Mouse (Mus musculus) left cerebral cortex, adult 2 months (tissue): ENCODE measurements around the gene Fut2. TPM values are rescaled to one million over a fixed set of nuclear protein-coding genes. Genes with fewer than 3 reads are reported as not detected.
A peak's percentile ranks its signal among the peaks of the same experiment; 100 is the strongest.
"Not testable (repeated sequence)": the region's sequence is repeated elsewhere in the genome, so short reads cannot be mapped to it uniquely, and the experiment has no call there.

Experiments
- DNase-seq, 2 experiments: peaks; one replicate each; pipeline ENCODE4 v3.0.0; 2021 to 2022; ENCODE audit warnings: low spot score in 2 of 2, mixed read lengths in 1 of 2; ENCODE audit errors: extremely low spot score in 1 of 2
- H3K27ac ChIP-seq: fragments of 200-600 bp; 2 replicates; pipeline ENCODE4 v1.8.1; 2022
- H3K4me3 ChIP-seq: fragments of 200-600 bp; 2 replicates; pipeline ENCODE4 v1.8.1; 2022
- CTCF ChIP-seq: fragments of 200-600 bp; IDR thresholded peaks from 2 replicates; pipeline ENCODE4 v1.8.1; 2022; ENCODE audit warnings: antibody characterized with exemption, mild to moderate bottlenecking, moderate library complexity
- intact Hi-C: fragments of 180-260 bp; cut with DNase I; formaldehyde crosslinking; loops from one replicate; pipeline ENCODE4 v1.15.1; 2025
- total RNA-seq, 2 experiments: library from RNA; stranded (reverse); gene quantifications; 2 replicates each; pipeline ENCODE4 v1.2.3; 2021

Gene Fut2
- total RNA-seq, 2 experiments from 2014 or later, result 0.11 TPM; not detected in 1

- DNase-seq, result no peak
- no peak overlapping the region for H3K4me3 ChIP-seq
- TF ChIP-seq CTCF, result no peak
- no peak overlapping the region for H3K27ac ChIP-seq
- intact Hi-C loops, result loop anchor here (5.0 kb wide), 1 partner anchor 37 kb away; the partner anchor contains the start of genes Fgf21 and Fut1
These were observed 11.7 kb downstream of the Fut2 start for GRCm38 (mm10) chr7:45654424-45655047.

GRCm38 (mm10) chr7:45650484-45650883 lies 15.7 kb downstream of the Fut2 start:
- intact Hi-C loops, DNase-seq, H3K27ac ChIP-seq, H3K4me3 ChIP-seq: not testable (repeated sequence)

- Histone ChIP-seq H3K27ac (no peak overlapping the region), H3K4me3 (no peak overlapping the region)
- DNase-seq, result no peak
- intact Hi-C loops, result no loop called here
- TF ChIP-seq CTCF, result no peak
These were observed 16.8 kb downstream of the Fut2 start for GRCm38 (mm10) chr7:45649351-45649750.

GRCm38 (mm10) chr7:45646671-45647070 lies 19.5 kb downstream of the Fut2 start:
- TF ChIP-seq CTCF, result no peak
- no peak for DNase-seq
- intact Hi-C loops, result no loop called here
- Histone ChIP-seq H3K27ac (no peak overlapping the region), H3K4me3 (no peak overlapping the region)

- no peak for DNase-seq
- no peak overlapping the region for H3K4me3 ChIP-seq
- H3K27ac ChIP-seq, result no peak overlapping the region
- TF ChIP-seq CTCF, result no peak
- intact Hi-C loops, result no loop called here
These were observed 20.6 kb downstream of the Fut2 start for GRCm38 (mm10) chr7:45645591-45645971.

- Histone ChIP-seq H3K27ac (peak overlapping the region; percentile 84), H3K4me3 (peak overlapping the region; percentile 41)
- intact Hi-C loops, result no loop called here
- no peak for TF ChIP-seq CTCF
- DNase-seq, result no peak
These were observed 21.2 kb downstream of the Fut2 start for GRCm38 (mm10) chr7:45644872-45645590.

GRCm38 (mm10) chr7:45644183-45644582 lies 22.0 kb downstream of the Fut2 start:
- Histone ChIP-seq H3K4me3 (peak overlapping the region; percentile 41), H3K27ac (peak overlapping the region; percentile 84)
- no peak for TF ChIP-seq CTCF
- intact Hi-C loops, result no loop called here
- DNase-seq, result peak; percentile 72 to 76

GRCm38 (mm10) chr7:45643441-45644178 lies 22.6 kb downstream of the Fut2 start:
- no peak for TF ChIP-seq CTCF
- Histone ChIP-seq H3K27ac (peak overlapping the region; percentile 84), H3K4me3 (peak overlapping the region; percentile 61)
- intact Hi-C loops, result no loop called here
- peak; percentile 89 to 90 for DNase-seq

GRCm38 (mm10) chr7:45642503-45643255 lies 23.5 kb downstream of the Fut2 start:
- Histone ChIP-seq H3K4me3 (peak overlapping the region; percentile 61), H3K27ac (peak overlapping the region; percentile 84)
- intact Hi-C loops, result no loop called here
- TF ChIP-seq CTCF, result no peak
- DNase-seq, result no peak

- TF ChIP-seq CTCF, result no peak
- Histone ChIP-seq H3K27ac (no peak overlapping the region), H3K4me3 (no peak overlapping the region)
- intact Hi-C loops, result no loop called here
- DNase-seq, result no peak
These were observed 24.1 kb downstream of the Fut2 start for GRCm38 (mm10) chr7:45642083-45642482.

GRCm38 (mm10) chr7:45641391-45642040 lies 24.7 kb downstream of the Fut2 start:
- TF ChIP-seq CTCF, result no peak

More at GRCm38 (mm10) chr7:45641391-45642040, 24.7 kb downstream of the Fut2 start:
- Histone ChIP-seq H3K4me3 (no peak overlapping the region), H3K27ac (no peak overlapping the region)
- intact Hi-C loops, result no loop called here
- no peak for DNase-seq
